19 mouse cellular contexts compared by ENCODE assay signal in the genomic region with DNA sequence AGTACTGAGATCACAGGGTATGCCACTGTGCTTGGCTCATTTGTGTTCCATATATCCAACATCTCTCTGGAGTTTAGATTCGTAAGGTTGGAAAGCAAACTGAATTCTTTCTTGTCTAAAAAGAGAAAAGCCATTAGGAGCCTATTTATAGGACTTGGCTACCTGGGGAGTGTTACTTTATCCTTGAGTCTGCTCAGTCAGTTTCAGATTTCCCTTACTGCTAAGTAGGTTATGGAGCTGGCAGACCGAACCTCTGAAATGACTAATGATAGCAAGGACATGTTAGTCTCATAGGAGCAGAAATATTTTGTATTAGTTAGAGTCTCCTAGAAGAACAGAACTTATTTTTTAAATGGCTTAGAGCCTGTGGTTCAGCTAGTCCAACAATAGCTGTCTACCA. TPM values are rescaled to one million over a fixed set of nuclear protein-coding genes. Genes with fewer than 3 reads are reported as not detected.
A peak's percentile ranks its signal among the peaks of the same experiment; 100 is the strongest.
DNase-seq lines count a peak whose midpoint lies in the region; ATAC-seq lines count a peak whose summit lies in the region.
"Had no signal": no experiment of that assay in that cellular context is flagged by ENCODE, and none has a peak within 500 bp of the region (broad histone marks: within the 10 kb centered on the region; RNA-seq: fewer than 3 reads in every experiment).

No protein-coding gene starts in this region.

- H3K9ac ChIP-seq in heart, embryonic 13.5 days = no peak overlapping the region
- H3K9ac ChIP-seq: hindbrain, embryonic 12.5 days; midbrain, embryonic 12.5 days had no signal

- H3K4me2 ChIP-seq in heart, embryonic 13.5 days = peak overlapping the region; percentile 16; the same call in 1 of the 2 replicates
- H3K4me2 ChIP-seq: hindbrain, embryonic 12.5 days; midbrain, embryonic 12.5 days had no signal

- no peak for ATAC-seq in heart, embryonic 13.5 days (ENCODE audit: extremely low read depth, insufficient number of reproducible peaks, low FRiP score, low TSS enrichment)
- ATAC-seq: forebrain, embryonic 16.5 days; intestine, postnatal 0 days had no signal

- peaks cover 6% of the 10 kb centered on the region; the same call in 1 of the 2 replicates for H3K9me3 ChIP-seq in heart, embryonic 13.5 days

- H3K27me3 ChIP-seq in heart, embryonic 13.5 days (replicated peaks) = no peaks in the 10 kb centered on the region
- H3K27me3 ChIP-seq: hindbrain, embryonic 12.5 days; midbrain, embryonic 12.5 days had no signal

- H3K36me3 ChIP-seq in heart, embryonic 13.5 days = peaks cover 10% of the 10 kb centered on the region; the same call in 1 of the 2 replicates

- 30% methylated on average over 2 of the region's 2 CpGs for WGBS in heart, embryonic 13.5 days

- peak; percentile 40 for DNase-seq in adrenal gland, postnatal 14 days
- no peak for DNase-seq in adrenal gland, postnatal 25 days
- DNase-seq in heart, postnatal 14 days = no peak
- peak; percentile 19 for DNase-seq in 3T3-L1 (ENCODE audit: low read depth, low spot score)
- DNase-seq in fibroblast of lung, adult 2 months (ENCODE audit: low read depth) = peak; percentile 62
- DNase-seq in cerebellum, adult 11 months = no peak
- DNase-seq in thymus, postnatal 36 days = no peak
- DNase-seq: cerebellum, adult 11-12 months; cerebellum, postnatal 36 days; gastrocnemius, postnatal 25 days; liver; lung, adult 2 months; thymus, adult 18-20 months had no signal

- H3K4me3 ChIP-seq in heart, embryonic 13.5 days = no peak overlapping the region
- H3K4me3 ChIP-seq: hindbrain, embryonic 12.5 days; midbrain, embryonic 12.5 days had no signal

- H3K27ac ChIP-seq in heart, embryonic 13.5 days (replicated peaks) = peak overlapping the region; percentile 59; the same call in 1 of the 2 replicates
- H3K27ac ChIP-seq: hindbrain, embryonic 12.5 days; macrophage; midbrain, embryonic 12.5 days had no signal

- H3K4me1 ChIP-seq in heart, embryonic 13.5 days = peaks cover 30% of the 10 kb centered on the region

- intact Hi-C loops in heart, postnatal 14 days (cut with DNase I) = no loop called here

RNA-seq across cellular contexts. Expression of gene Mlxip, which starts 29.3 kb away (rescaled TPM):
- 24.8 and 31.8 TPM in 2 replicates for total RNA-seq in adrenal gland, postnatal 14 days (2021)
- total RNA-seq in adrenal gland, postnatal 25 days (2021) = 25.3 and 30.5 TPM in 2 replicates
- polyA plus RNA-seq in heart, embryonic 13.5 days (2015; fragmentation: Nextera tagmentation; extraction: Ambion mirVana) = 10.9 and 11.7 TPM in 2 replicates
- 10 to 100 TPM; 29.0 to 29.9 TPM for total RNA-seq in heart, postnatal 14 days (2021)

Comparison
In these comparisons a context has a peak if more than half of its experiments do, and no peak if none do; other contexts are left out.
1. DNase-seq: peak in adrenal gland, postnatal 14 days (single experiment), 3T3-L1 (single experiment) and fibroblast of lung, adult 2 months (single experiment); none in adrenal gland, postnatal 25 days (single experiment), heart, postnatal 14 days (0 of 2), cerebellum, adult 11 months (single experiment) and thymus, postnatal 36 days (0 of 2).